Mouse (Mus musculus): ENCODE measurements around the gene Tas1r3.

The Tas1r3 gene

GRCm38 (mm10) chr4:155886330-155886729, 23.2 kb upstream of the Tas1r3 start:
- no peak for DNase-seq

GRCm38 (mm10) chr4:155883587-155883986, 20.4 kb upstream of the Tas1r3 start:
- DNase-seq: peak; percentile 6

- DNase-seq: no peak
Measured at GRCm38 (mm10) chr4:155871404-155871803, 8.2 kb upstream of the Tas1r3 start.

- DNase-seq: peak; percentile 98
Measured at GRCm38 (mm10) chr4:155869317-155870033, 6.3 kb upstream of the Tas1r3 start, which contains the start of the genes Cptp and Ints11. TSS of gene Cptp (minus strand) at chr4:155869440. TSS of gene Ints11 (plus strand) at chr4:155869546.

- peak; percentile 54 for DNase-seq
Measured at GRCm38 (mm10) chr4:155868614-155869298, 5.6 kb upstream of the Tas1r3 start.

- DNase-seq: peak; percentile 7
Measured at GRCm38 (mm10) chr4:155861787-155862186, 1.4 kb downstream of the Tas1r3 start.

- DNase-seq: peak; percentile 88
Measured at GRCm38 (mm10) chr4:155859318-155859717, 3.8 kb downstream of the Tas1r3 start.

GRCm38 (mm10) chr4:155856881-155857280, 6.3 kb downstream of the Tas1r3 start:
- DNase-seq: no peak

- DNase-seq: no peak
Measured at GRCm38 (mm10) chr4:155856071-155856470, 7.1 kb downstream of the Tas1r3 start.

GRCm38 (mm10) chr4:155854991-155855390, 8.2 kb downstream of the Tas1r3 start:
- peak; percentile 13 for DNase-seq

GRCm38 (mm10) chr4:155853421-155853820, 9.7 kb downstream of the Tas1r3 start:
- no peak for DNase-seq

- DNase-seq: peak; percentile 73
Measured at GRCm38 (mm10) chr4:155851951-155852411, 11.2 kb downstream of the Tas1r3 start.

GRCm38 (mm10) chr4:155851368-155851767, 11.8 kb downstream of the Tas1r3 start:
- DNase-seq: no peak

- DNase-seq: no peak
Measured at GRCm38 (mm10) chr4:155849792-155850451, 13.2 kb downstream of the Tas1r3 start.

GRCm38 (mm10) chr4:155849391-155849790, 13.8 kb downstream of the Tas1r3 start:
- DNase-seq: no peak

GRCm38 (mm10) chr4:155848434-155849095, 14.6 kb downstream of the Tas1r3 start:
- peak; percentile 54 for DNase-seq

GRCm38 (mm10) chr4:155847591-155848352, 15.4 kb downstream of the Tas1r3 start:
- peak; percentile 73 for DNase-seq

- DNase-seq: peak; percentile 97
Measured at GRCm38 (mm10) chr4:155846871-155847578, 16.1 kb downstream of the Tas1r3 start, which contains the start of gene Dvl1. TSS of gene Dvl1 (plus strand) at chr4:155847402.

GRCm38 (mm10) chr4:155843231-155843630, 19.9 kb downstream of the Tas1r3 start:
- DNase-seq: no peak

GRCm38 (mm10) chr4:155841651-155842270, 21.4 kb downstream of the Tas1r3 start:
- DNase-seq: no peak

GRCm38 (mm10) chr4:155841003-155841454, 22.1 kb downstream of the Tas1r3 start:
- peak; percentile 83 for DNase-seq

All from kidney, postnatal 10 days (tissue).